Comparison of ENCODE assay signal across 8 mouse cellular contexts in genomic region chr9:75515464-75516113, GRCm38 (mm10). TPM values are rescaled to one million over a fixed set of nuclear protein-coding genes. Genes with fewer than 3 reads are reported as not detected.
DNase-seq lines count a peak whose midpoint lies in the region; ATAC-seq and TF ChIP-seq lines count a peak whose summit lies in the region.

No protein-coding gene starts in this region.

- in situ Hi-C loops in CH12.LX (cut with MboI; ENCODE audit: low pct_ligation_motif_present, low pct_unique_long_range_greater_than_20kb, low sequenced_read_pairs): loop anchor here (10.0 kb wide), 1 partner anchor 69 kb away; no protein-coding TSS in a partner anchor

- DNase-seq in CH12.LX (ENCODE audit: extremely low read depth): peak; percentile 71
- DNase-seq in T-cell, adult 2 months (ENCODE audit: low spot score): peak; percentile 31
- peak; percentile 83 for DNase-seq in embryo, embryonic 10.5 days (ENCODE audit: low spot score)
- DNase-seq in heart, postnatal 0 days (ENCODE audit: low spot score): peak; percentile 43
- DNase-seq in layer of hippocampus, adult 11-12 months (ENCODE audit: low spot score): peak; percentile 62
- peak; percentile 62 for DNase-seq in lung, postnatal 0 days (ENCODE audit: low spot score)
- peak; percentile 75 for DNase-seq in retina, postnatal 1 day
- no peak for DNase-seq in ovary, adult 18-20 months (ENCODE audit: low spot score)

- WGBS in heart, postnatal 0 days: 57% methylated on average over 12 of the region's 12 CpGs
- WGBS in lung, postnatal 0 days: 57% methylated on average over 12 of the region's 12 CpGs

- no peak overlapping the region for H3K4me2 ChIP-seq in CH12.LX (ENCODE audit: insufficient read depth, low read depth, poor library complexity, severe bottlenecking)
- H3K4me2 ChIP-seq in heart, postnatal 0 days (ENCODE audit: low read depth, low read length): no peak overlapping the region
- no peak overlapping the region for H3K4me2 ChIP-seq in lung, postnatal 0 days (replicated peaks; ENCODE audit: low read depth, low read length)

- TF ChIP-seq POLR2A in CH12.LX (IDR thresholded peaks at IDR 0.05; ENCODE audit: low read depth, low read length): no peak

- H3K4me3 ChIP-seq in CH12.LX (replicated peaks in 1 of 3; ENCODE audit: low read depth in 2 of 3, low read length in 2 of 3, poor library complexity in 1 of 3): no peak overlapping the region
- H3K4me3 ChIP-seq in heart, postnatal 0 days (ENCODE audit: low read depth, low read length): no peak overlapping the region
- H3K4me3 ChIP-seq in lung, postnatal 0 days (ENCODE audit: low read depth, low read length): no peak overlapping the region

- peaks cover 0 to 10% of the 10 kb centered on the region in 2 experiments; a peak in 2 of 4 replicates for H3K4me1 ChIP-seq in CH12.LX (ENCODE audit: control insufficient read depth in 1 of 2, insufficient read depth in 2 of 2)
- no peaks in the 10 kb centered on the region for H3K4me1 ChIP-seq in heart, postnatal 0 days (ENCODE audit: control insufficient read depth, insufficient read depth)
- no peaks in the 10 kb centered on the region for H3K4me1 ChIP-seq in lung, postnatal 0 days (ENCODE audit: insufficient read depth, low read depth, low read length)

- no peaks in the 10 kb centered on the region for H3K27me3 ChIP-seq in CH12.LX (replicated peaks)
- no peaks in the 10 kb centered on the region for H3K27me3 ChIP-seq in heart, postnatal 0 days (ENCODE audit: control insufficient read depth, insufficient read depth, low read length)
- H3K27me3 ChIP-seq in lung, postnatal 0 days (replicated peaks; ENCODE audit: insufficient read depth, low read length): no peaks in the 10 kb centered on the region

- no peak overlapping the region for H3K27ac ChIP-seq in CH12.LX (ENCODE audit: insufficient read depth, low read depth)
- no peak overlapping the region for H3K27ac ChIP-seq in heart, postnatal 0 days (ENCODE audit: low read depth)
- no peak overlapping the region for H3K27ac ChIP-seq in lung, postnatal 0 days (ENCODE audit: low read length)

- peak; percentile 80 to 82 for TF ChIP-seq CTCF in CH12.LX (conservative IDR thresholded peaks at IDR 0.05 in 1 of 2, IDR thresholded peaks at IDR 0.05 in 1 of 2; ENCODE audit: low read depth in 2 of 2, low read length in 2 of 2)
- peak; percentile 84 for TF ChIP-seq CTCF in heart, postnatal 0 days (IDR thresholded peaks at IDR 0.05; ENCODE audit: low read depth)
- TF ChIP-seq CTCF in lung, postnatal 0 days (IDR thresholded peaks at IDR 0.05): peak; percentile 83

- TF ChIP-seq EP300 in CH12.LX (IDR thresholded peaks at IDR 0.05; ENCODE audit: low read length): no peak
- no peak for TF ChIP-seq EP300 in heart, postnatal 0 days (IDR thresholded peaks at IDR 0.05; ENCODE audit: low read depth)
- TF ChIP-seq EP300 in lung, postnatal 0 days (IDR thresholded peaks at IDR 0.05): no peak

- no peaks in the 10 kb centered on the region for H3K79me2 ChIP-seq in CH12.LX (replicated peaks; ENCODE audit: control insufficient read depth, extremely low read depth, insufficient read depth, poor library complexity, severe bottlenecking)

- no peak overlapping the region for H3K9ac ChIP-seq in CH12.LX (ENCODE audit: insufficient read depth, low read depth)
- H3K9ac ChIP-seq in heart, postnatal 0 days (replicated peaks; ENCODE audit: low read depth, low read length): no peak overlapping the region
- no peak overlapping the region for H3K9ac ChIP-seq in lung, postnatal 0 days (replicated peaks; ENCODE audit: low read depth)

- dilution Hi-C loops in CH12.LX (cut with MboI; ENCODE audit: extremely low pct_ligation_motif_present, extremely low pct_unique_long_range_greater_than_20kb, low sequenced_read_pairs): no loop called here

- peaks cover 29 to 68% of the 10 kb centered on the region in 2 experiments for H3K36me3 ChIP-seq in CH12.LX (replicated peaks in 1 of 2; ENCODE audit: control insufficient read depth in 1 of 2, insufficient read depth in 1 of 2, low read length in 1 of 2)
- H3K36me3 ChIP-seq in heart, postnatal 0 days (replicated peaks; ENCODE audit: control insufficient read depth, insufficient read depth, low read length): peaks cover 45% of the 10 kb centered on the region
- H3K36me3 ChIP-seq in lung, postnatal 0 days (ENCODE audit: insufficient read depth, low read length): peaks cover 24% of the 10 kb centered on the region; the same call in 1 of the 2 replicates

- peak; percentile 49; the same call in 1 of the 2 replicates for ATAC-seq in heart, postnatal 0 days (ENCODE audit: insufficient read depth, low read depth)
- peak; percentile 35; the same call in 1 of the 2 replicates for ATAC-seq in lung, postnatal 0 days

- peak; percentile 68 for TF ChIP-seq RAD21 in CH12.LX (IDR thresholded peaks at IDR 0.05; ENCODE audit: low read depth, low read length)

- H3K9me3 ChIP-seq in CH12.LX (replicated peaks; ENCODE audit: low read length): no peaks in the 10 kb centered on the region
- H3K9me3 ChIP-seq in heart, postnatal 0 days (replicated peaks; ENCODE audit: control insufficient read depth, low read length): no peaks in the 10 kb centered on the region
- H3K9me3 ChIP-seq in lung, postnatal 0 days (ENCODE audit: low read length): no peaks in the 10 kb centered on the region

TF ChIP-seq in CH12.LX, 34 proteins besides CTCF, POLR2A, EP300 and RAD21:
- TF ChIP-seq SMC3 (IDR thresholded peaks at IDR 0.05; ENCODE audit: low read depth, low read length) (peak; percentile 85), USF1 (IDR thresholded peaks at IDR 0.05; ENCODE audit: low read depth, low read length) (no peak)

RNA-seq across cellular contexts. Expression of gene Tmod3, which starts 43.9 kb away (rescaled TPM):
- 40.5 and 41.1 TPM in 2 replicates for total RNA-seq in CH12.LX (2012; rRNA removed)
- total RNA-seq in CH12.LX (2014; rRNA removed): 71.0 and 77.1 TPM in 2 replicates
- polyA plus RNA-seq in CH12.LX (2012; ENCODE audit: insufficient read length, low read depth): 52.0 and 59.0 TPM in 2 replicates
- total RNA-seq in heart, postnatal 0 days (2014; rRNA removed; ENCODE audit: low replicate concordance): 40.8 and 58.0 TPM in 2 replicates
- 58.1 and 64.9 TPM in 2 replicates for polyA plus RNA-seq in heart, postnatal 0 days (2015; fragmentation: Nextera tagmentation; extraction: Ambion mirVana)
- polyA plus RNA-seq in lung, postnatal 0 days (2015; fragmentation: Nextera tagmentation; extraction: Ambion mirVana): 183 and 213 TPM in 2 replicates
